Mouse (Mus musculus) olfactory bulb, adult 2 months (tissue): ENCODE results near the gene Gm20696. TPM values are rescaled to one million over a fixed set of nuclear protein-coding genes. Genes with fewer than 3 reads are reported as not detected.

Experiments
- H3K27ac ChIP-seq: fragments of 200-500 bp; 2 replicates; pipeline ENCODE4 v1.5.1; 2012; ENCODE audit warnings: low read depth, low read length; ENCODE audit not compliant: insufficient read depth
- H3K4me1 ChIP-seq: fragments of 200-500 bp; 2 replicates; pipeline ENCODE4 v1.6.1; 2012; ENCODE audit warnings: low read length; ENCODE audit not compliant: control insufficient read depth, insufficient read depth
- H3K4me3 ChIP-seq: fragments of 200-500 bp; 2 replicates; pipeline ENCODE4 v1.5.1; 2012; ENCODE audit warnings: mild to moderate bottlenecking, low read depth, low read length, moderate library complexity; ENCODE audit not compliant: insufficient read depth
- CTCF ChIP-seq: fragments of 200-500 bp; IDR thresholded peaks from 2 replicates; pipeline ENCODE4 v1.5.1; 2012; ENCODE audit warnings: low read depth, mild to moderate bottlenecking, low read length, moderate library complexity; ENCODE audit not compliant: insufficient read depth
- POLR2A ChIP-seq: fragments of 200-500 bp; IDR thresholded peaks from 2 replicates; pipeline ENCODE4 v1.6.1; 2012; ENCODE audit warnings: mild to moderate bottlenecking, low read depth, low read length, moderate library complexity; ENCODE audit not compliant: insufficient read depth
- WGBS: fragments of 180-500 bp; shearing (Covaris S2); methylation state at CpG from one replicate; pipeline ENCODE4 v1.1.7; 2018; 5-methylcytosine and 5-hydroxymethylcytosine counted together
- polyA plus RNA-seq: library from polyadenylated mRNA; stranded (reverse); fragments of >200 nt; gene quantifications from 2 replicates; pipeline ENCODE4 v1.2.4, GENCODE M21; 2012; ENCODE audit warnings: low replicate concordance; ENCODE audit not compliant: missing spikeins, insufficient read depth, insufficient read length

The Gm20696 gene
- polyA plus RNA-seq, result not detected in 2 replicates

DNA sequence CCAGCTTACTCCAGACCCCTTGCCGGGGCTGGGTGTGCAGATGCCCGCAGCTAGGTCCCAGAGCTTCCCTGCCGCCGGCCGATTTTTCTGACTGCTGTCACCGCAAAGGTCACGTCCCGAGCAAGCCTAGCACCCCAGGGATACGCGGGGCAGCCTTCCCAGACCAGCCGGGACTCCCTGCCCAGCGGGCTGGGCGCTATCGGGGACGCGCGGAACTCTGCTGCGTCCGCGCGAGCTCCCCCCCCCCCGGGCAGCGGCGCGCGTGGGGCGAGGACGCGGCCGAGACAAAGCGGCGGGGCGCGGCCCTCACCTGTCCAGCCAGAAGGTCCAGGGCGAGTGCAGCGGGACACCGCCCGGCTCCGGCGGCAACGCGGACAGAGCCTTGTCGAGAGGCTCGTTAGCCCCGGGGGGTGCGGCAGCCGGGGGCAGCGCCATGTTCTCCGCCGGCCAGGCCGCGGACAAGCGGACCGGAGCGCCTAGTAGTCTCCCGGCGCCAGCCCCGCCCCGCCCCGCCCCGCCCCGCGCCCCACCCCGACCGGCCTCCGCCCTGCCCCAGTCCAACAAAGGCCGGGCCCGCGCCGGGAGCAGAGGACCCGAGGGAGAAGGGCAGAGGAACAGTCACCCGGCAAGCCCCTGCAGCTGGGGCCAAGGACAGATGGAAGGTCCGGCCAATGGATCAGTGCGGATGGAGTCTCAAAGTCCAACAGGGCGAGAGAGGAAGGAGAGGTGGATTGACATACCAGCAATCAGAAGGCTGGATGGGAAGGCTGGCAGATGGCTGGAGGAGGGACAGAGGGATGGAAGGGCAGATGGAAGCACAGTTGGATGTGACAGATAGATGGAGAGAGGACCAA is at the start of gene Gm20696, which contains the start of gene Eif4e3:
Gene Gm20696 (minus strand): TSS at position 480 of the 854 bp plus-strand sequence.
Gene Eif4e3 (minus strand): TSS at position 454 of the 854 bp plus-strand sequence.
- Histone ChIP-seq H3K4me3 (peak within 1 kb of the TSS; percentile 78), H3K4me1 (peaks cover 26% of the 10 kb centered on the region), H3K27ac (peak within 1 kb of the TSS; percentile 36)
- TF ChIP-seq CTCF (no peak), POLR2A (no peak)
- under 1% methylated on average over 69 of the region's 75 CpGs for WGBS

DNA sequence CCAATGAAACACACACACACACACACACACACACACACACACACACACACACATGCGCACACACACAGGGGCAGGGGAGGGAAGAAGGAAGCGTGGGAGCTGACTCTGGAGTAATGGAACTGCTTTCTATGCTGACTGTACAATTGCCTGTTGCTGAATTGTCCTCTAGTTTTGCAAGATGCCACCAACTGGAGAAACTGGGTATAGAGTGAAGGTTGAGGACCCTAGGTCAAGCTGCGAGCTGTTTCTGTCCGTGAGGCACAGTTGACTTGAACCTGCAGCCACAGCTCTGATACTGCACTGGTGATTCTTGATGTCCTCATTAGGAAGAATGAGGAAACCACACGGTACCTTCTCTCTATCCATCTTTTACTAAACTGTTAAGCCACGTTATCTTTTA is 49.3 kb upstream of the Gm20696 start:
- Histone ChIP-seq H3K27ac (no peak overlapping the region), H3K4me3 (no peak overlapping the region), H3K4me1 (no peaks in the 10 kb centered on the region)
- WGBS, result 78% methylated on average over 6 of the region's 6 CpGs
- no peak for TF ChIP-seq CTCF
- no peak for TF ChIP-seq POLR2A

GRCm38 (mm10) chr6:99715191-99715590 is 48.6 kb upstream of the Gm20696 start:
- WGBS, result 80% methylated on average over 6 of the region's 6 CpGs
- H3K27ac ChIP-seq, result no peak overlapping the region
- no peak for TF ChIP-seq POLR2A
- TF ChIP-seq CTCF, result no peak
- no peak overlapping the region for H3K4me3 ChIP-seq
- no peaks in the 10 kb centered on the region for H3K4me1 ChIP-seq

DNA sequence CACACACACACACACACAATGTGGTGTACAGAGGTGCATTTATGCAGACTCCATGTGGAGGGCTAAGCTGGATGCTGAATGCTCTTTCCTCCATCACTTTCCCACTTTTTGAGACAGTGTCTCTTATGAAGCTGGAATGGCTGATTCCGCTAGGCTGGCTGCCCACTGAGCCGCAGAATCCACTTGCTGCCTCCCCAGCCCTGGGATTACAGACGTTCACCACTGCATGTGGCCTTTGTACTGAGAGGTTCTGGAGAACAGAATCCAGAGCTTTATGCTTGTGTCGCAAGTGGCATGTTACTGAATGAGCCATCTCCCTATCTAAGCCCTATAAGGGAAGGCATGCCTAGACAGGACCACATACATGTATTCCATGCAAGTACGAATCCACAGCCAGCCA is 46.7 kb upstream of the Gm20696 start:
- no peak overlapping the region for H3K27ac ChIP-seq
- 86% methylated on average over 5 of the region's 5 CpGs for WGBS
- TF ChIP-seq CTCF (no peak), POLR2A (no peak)

GRCm38 (mm10) chr6:99711576-99712101 is 45.0 kb upstream of the Gm20696 start:
- WGBS, result 89% methylated on average over 11 of the region's 11 CpGs

More for the DNA sequence above, 46.7 kb upstream of the Gm20696 start:
- Histone ChIP-seq H3K4me3 (no peak overlapping the region), H3K4me1 (no peaks in the 10 kb centered on the region)

GRCm38 (mm10) chr6:99700484-99700883 is 33.9 kb upstream of the Gm20696 start:
- TF ChIP-seq POLR2A, result no peak
- TF ChIP-seq CTCF, result no peak
- peaks cover 3% of the 10 kb centered on the region; the same call in 1 of the 2 replicates for H3K4me1 ChIP-seq
- no peak overlapping the region for H3K4me3 ChIP-seq
- 62% methylated on average over 3 of the region's 3 CpGs for WGBS
- H3K27ac ChIP-seq, result no peak overlapping the region

More at GRCm38 (mm10) chr6:99711576-99712101, 45.0 kb upstream of the Gm20696 start:
- Histone ChIP-seq H3K27ac (no peak overlapping the region), H3K4me1 (no peaks in the 10 kb centered on the region), H3K4me3 (no peak overlapping the region)
- no peak for TF ChIP-seq POLR2A
- no peak for TF ChIP-seq CTCF

GRCm38 (mm10) chr6:99692916-99693841 is 26.6 kb upstream of the Gm20696 start:
- peak overlapping the region; percentile 95 for H3K27ac ChIP-seq
- TF ChIP-seq CTCF (no peak), POLR2A (no peak)
- peaks cover 12% of the 10 kb centered on the region for H3K4me1 ChIP-seq
- 3% methylated on average over 110 of the region's 110 CpGs for WGBS
- peak overlapping the region; percentile 97 for H3K4me3 ChIP-seq

DNA sequence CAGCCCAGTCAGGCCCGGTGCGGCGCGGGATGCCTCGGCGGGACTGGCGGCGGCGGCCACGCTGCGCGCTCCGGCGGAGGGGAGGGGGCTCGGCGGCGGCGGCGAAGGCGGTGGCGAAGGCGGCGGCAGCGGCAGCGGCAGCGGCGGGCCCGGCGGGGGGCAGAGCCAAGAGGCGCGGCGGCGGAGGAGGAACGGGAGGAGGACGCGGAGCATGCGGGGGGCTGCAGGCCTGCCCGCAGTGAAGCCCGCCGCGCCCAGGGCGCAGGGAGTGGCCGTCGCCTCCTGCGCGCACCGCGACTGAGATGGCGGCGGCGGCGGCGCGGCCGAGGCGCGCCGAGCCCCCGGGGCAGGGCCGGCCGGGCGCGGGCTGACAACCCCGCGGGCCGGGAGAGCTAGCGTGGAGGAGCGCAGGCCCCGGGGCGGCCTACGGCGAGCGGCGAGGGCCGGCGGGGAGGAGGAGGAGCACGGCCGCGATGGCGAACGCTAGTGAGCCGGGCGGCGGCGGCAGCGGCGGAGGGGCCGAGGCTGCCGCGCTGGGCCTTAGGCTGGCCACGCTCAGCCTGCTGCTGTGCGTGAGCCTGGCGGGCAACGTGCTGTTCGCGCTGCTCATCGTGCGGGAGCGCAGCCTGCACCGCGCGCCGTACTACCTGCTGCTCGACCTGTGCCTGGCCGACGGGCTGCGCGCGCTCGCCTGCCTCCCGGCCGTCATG is 25.8 kb upstream of the Gm20696 start, which contains the start of gene Gpr27:
Gene Gpr27 (plus strand): TSS at position 474 of the 710 bp plus-strand sequence.
- Histone ChIP-seq H3K4me3 (peak within 1 kb of the TSS; percentile 97), H3K4me1 (peaks cover 12% of the 10 kb centered on the region), H3K27ac (peak within 1 kb of the TSS; percentile 95)
- WGBS, result under 1% methylated on average over 98 of the region's 112 CpGs
- TF ChIP-seq POLR2A, result no peak
- no peak for TF ChIP-seq CTCF
